Mouse (Mus musculus): ENCODE results near the gene Upk2. TPM values are rescaled to one million over a fixed set of nuclear protein-coding genes. Genes with fewer than 3 reads are reported as not detected.

Gene Upk2
- total RNA-seq (2021), result not detected

GRCm38 (mm10) chr9:44454891-44455220, at the start of gene Upk2:
Gene Upk2 (minus strand): TSS chr9:44454976.
- DNase-seq, result no peak

- DNase-seq, result peak; percentile 30 to 74
Observed at GRCm38 (mm10) chr9:44502006-44502405, 47.2 kb upstream of the Upk2 start.

GRCm38 (mm10) chr9:44501206-44501879, 46.6 kb upstream of the Upk2 start:
- no peak for DNase-seq

- DNase-seq, result no peak
Observed at GRCm38 (mm10) chr9:44500638-44501175, 45.9 kb upstream of the Upk2 start.

GRCm38 (mm10) chr9:44500163-44500533, 45.4 kb upstream of the Upk2 start:
- DNase-seq, result no peak

- no peak for DNase-seq
Observed at GRCm38 (mm10) chr9:44499356-44500162, 44.8 kb upstream of the Upk2 start.

- no peak for DNase-seq
Observed at GRCm38 (mm10) chr9:44498421-44499355, 43.9 kb upstream of the Upk2 start.

- no peak for DNase-seq
Observed at GRCm38 (mm10) chr9:44497624-44498377, 43.0 kb upstream of the Upk2 start.

- no peak for DNase-seq
Observed at GRCm38 (mm10) chr9:44496803-44497461, 42.2 kb upstream of the Upk2 start.

GRCm38 (mm10) chr9:44495810-44496344, 41.1 kb upstream of the Upk2 start:
- no peak for DNase-seq

- no peak for DNase-seq
Observed at GRCm38 (mm10) chr9:44494863-44495809, 40.4 kb upstream of the Upk2 start.

GRCm38 (mm10) chr9:44494261-44494862, 39.6 kb upstream of the Upk2 start:
- no peak for DNase-seq

GRCm38 (mm10) chr9:44492631-44493461, 38.1 kb upstream of the Upk2 start:
- DNase-seq, result no peak

GRCm38 (mm10) chr9:44491351-44491750, 36.6 kb upstream of the Upk2 start:
- no peak for DNase-seq

GRCm38 (mm10) chr9:44490086-44490967, 35.6 kb upstream of the Upk2 start:
- no peak for DNase-seq

- peak in 1 of 2 experiments; percentile 6 for DNase-seq
Observed at GRCm38 (mm10) chr9:44489651-44490085, 34.9 kb upstream of the Upk2 start.

- peak; percentile 54 to 59 for DNase-seq
Observed at GRCm38 (mm10) chr9:44488855-44489381, 34.1 kb upstream of the Upk2 start.
